Mouse (Mus musculus) G1E (cell line): ENCODE data around the gene H2al1k. TPM values are rescaled to one million over a fixed set of nuclear protein-coding genes. Genes with fewer than 3 reads are reported as not detected.

Experiments
- polyA plus RNA-seq: library from polyadenylated mRNA; stranded (reverse); fragments of >175 nt; gene quantifications from 2 replicates; pipeline ENCODE4 v1.2.3, GENCODE M21; 2012
- total RNA-seq, 2 experiments: library from RNA; stranded (forward) in 1 of 2; stranded (reverse) in 1 of 2; fragments of 200-1000 nt in 1 of 2; fragments of >200 nt in 1 of 2; fragmentation: Nextera tagmentation in 1 of 2; gene quantifications; 2 replicates each; pipeline ENCODE4 v1.2.3; 2014 to 2017

The H2al1k gene
- total and polyA plus RNA-seq, 3 experiments = 0.18 to 11.8 (median 1.3) TPM

Other genes starting within 250 kb of the H2al1k start
- gene 4930402K13Rik, start 246.1 kb upstream of the H2al1k start, total RNA-seq (2014; fragmentation: Nextera tagmentation) = not detected in 2 replicates
- gene 4930402K13Rik, start 246.1 kb upstream of the H2al1k start, total RNA-seq (2017) = 0.05 TPM in 1 of 2 replicates, not detected in the other
- not detected in 2 replicates for gene 4930402K13Rik, start 246.1 kb upstream of the H2al1k start, polyA plus RNA-seq
- not detected in 2 replicates for gene Lancl3, start 150.7 kb upstream of the H2al1k start, total RNA-seq (2014; fragmentation: Nextera tagmentation)
- 0.06 and 0.22 TPM in 2 replicates for gene Lancl3, start 150.7 kb upstream of the H2al1k start, total RNA-seq (2017)
- not detected in 2 replicates for gene Lancl3, start 150.7 kb upstream of the H2al1k start, polyA plus RNA-seq
- gene Gm14862, start 93.7 kb upstream of the H2al1k start, total RNA-seq (2014; fragmentation: Nextera tagmentation) = not detected in 2 replicates
- not detected in 2 replicates for gene Gm14862, start 93.7 kb upstream of the H2al1k start, total RNA-seq (2017)
- gene Gm14862, start 93.7 kb upstream of the H2al1k start, polyA plus RNA-seq = not detected in 2 replicates
- gene Xk, start 77.9 kb upstream of the H2al1k start, total RNA-seq (2014; fragmentation: Nextera tagmentation) = 285 and 318 TPM in 2 replicates
- gene Xk, start 77.9 kb upstream of the H2al1k start, total RNA-seq (2017) = 37.5 and 41.4 TPM in 2 replicates
- 24.2 and 26.6 TPM in 2 replicates for gene Xk, start 77.9 kb upstream of the H2al1k start, polyA plus RNA-seq
- gene H2al1m, start 66.9 kb upstream of the H2al1k start, total RNA-seq (2014; fragmentation: Nextera tagmentation) = 2.0 and 8.1 TPM in 2 replicates
- not detected in 2 replicates for gene H2al1m, start 66.9 kb upstream of the H2al1k start, total RNA-seq (2017)
- not detected in 2 replicates for gene H2al1m, start 66.9 kb upstream of the H2al1k start, polyA plus RNA-seq
- gene Cybb, start 137.1 kb downstream of the H2al1k start, total RNA-seq (2014; fragmentation: Nextera tagmentation) = 0.83 TPM in 1 of 2 replicates, not detected in the other
- gene Cybb, start 137.1 kb downstream of the H2al1k start, total RNA-seq (2017) = 0.05 TPM in 1 of 2 replicates, not detected in the other
- gene Cybb, start 137.1 kb downstream of the H2al1k start, polyA plus RNA-seq = 0.01 and 0.05 TPM in 2 replicates
- gene H2al1o, start 221.8 kb downstream of the H2al1k start, total RNA-seq (2014; fragmentation: Nextera tagmentation) = not detected in 2 replicates
- not detected in 2 replicates for gene H2al1o, start 221.8 kb downstream of the H2al1k start, total RNA-seq (2017)
- gene H2al1o, start 221.8 kb downstream of the H2al1k start, polyA plus RNA-seq = not detected in 2 replicates